Mouse (Mus musculus): ENCODE results near the gene Gm11214. TPM values are rescaled to one million over a fixed set of nuclear protein-coding genes. Genes with fewer than 3 reads are reported as not detected.

Gene Gm11214
- not detected in 2 replicates for polyA plus RNA-seq (2012; rRNA removed)

- DNase-seq: no peak
- WGBS: 86% methylated on average over 6 of the region's 6 CpGs
- no peak within 1 kb of the TSS for H3K4me3 ChIP-seq (replicated peaks; ENCODE audit: extremely low read depth, low read depth, low read length)
- 0 out of 2 replicates have a peak, but pooled peaks cover 3% of the 10 kb centered on the region for H3K4me1 ChIP-seq (ENCODE audit: control insufficient read depth, insufficient read depth, low read length)
- TF ChIP-seq POLR2A (IDR thresholded peaks at IDR 0.05; ENCODE audit: borderline replicate concordance, extremely low read depth, low read depth, low read length) (no peak), CTCF (IDR thresholded peaks at IDR 0.05; ENCODE audit: insufficient read depth, low read length) (no peak)
These were observed at the start of gene Gm11214 for GRCm38 (mm10) chr4:63663279-63663678. TSS of gene Gm11214 (minus strand) at chr4:63663379.

GRCm38 (mm10) chr4:63711886-63712285 is 48.7 kb upstream of the Gm11214 start:
- 79% methylated on average over 5 of the region's 5 CpGs for WGBS
- Histone ChIP-seq H3K4me3 (replicated peaks; ENCODE audit: extremely low read depth, low read depth, low read length) (no peak overlapping the region), H3K4me1 (ENCODE audit: control insufficient read depth, insufficient read depth, low read length) (0 out of 2 replicates have a peak, but pooled peaks cover 2% of the 10 kb centered on the region)
- DNase-seq: no peak
- TF ChIP-seq POLR2A (IDR thresholded peaks at IDR 0.05; ENCODE audit: borderline replicate concordance, extremely low read depth, low read depth, low read length) (no peak), CTCF (IDR thresholded peaks at IDR 0.05; ENCODE audit: insufficient read depth, low read length) (no peak)

GRCm38 (mm10) chr4:63710431-63711220 is 47.4 kb upstream of the Gm11214 start:
- WGBS: 78% methylated on average over 8 of the region's 8 CpGs
- TF ChIP-seq POLR2A (IDR thresholded peaks at IDR 0.05; ENCODE audit: borderline replicate concordance, extremely low read depth, low read depth, low read length) (no peak), CTCF (IDR thresholded peaks at IDR 0.05; ENCODE audit: insufficient read depth, low read length) (no peak)
- no peak for DNase-seq

GRCm38 (mm10) chr4:63706279-63706971 is 43.2 kb upstream of the Gm11214 start:
- DNase-seq: no peak
- Histone ChIP-seq H3K4me1 (ENCODE audit: control insufficient read depth, insufficient read depth, low read length) (no peaks in the 10 kb centered on the region), H3K4me3 (replicated peaks; ENCODE audit: extremely low read depth, low read depth, low read length) (no peak overlapping the region)
- no peak for TF ChIP-seq POLR2A (IDR thresholded peaks at IDR 0.05; ENCODE audit: borderline replicate concordance, extremely low read depth, low read depth, low read length)
- no peak for TF ChIP-seq CTCF (IDR thresholded peaks at IDR 0.05; ENCODE audit: insufficient read depth, low read length)
- 67% methylated on average over 1 of the region's 1 CpGs for WGBS

More at GRCm38 (mm10) chr4:63710431-63711220, 47.4 kb upstream of the Gm11214 start:
- no peaks in the 10 kb centered on the region for H3K4me1 ChIP-seq (ENCODE audit: control insufficient read depth, insufficient read depth, low read length)
- H3K4me3 ChIP-seq (replicated peaks; ENCODE audit: extremely low read depth, low read depth, low read length): no peak overlapping the region

GRCm38 (mm10) chr4:63704232-63704631 is 41.1 kb upstream of the Gm11214 start:
- no peak overlapping the region for H3K4me3 ChIP-seq (replicated peaks; ENCODE audit: extremely low read depth, low read depth, low read length)
- no peaks in the 10 kb centered on the region for H3K4me1 ChIP-seq (ENCODE audit: control insufficient read depth, insufficient read depth, low read length)
- no peak for DNase-seq
- 68% methylated on average over 5 of the region's 5 CpGs for WGBS
- no peak for TF ChIP-seq POLR2A (IDR thresholded peaks at IDR 0.05; ENCODE audit: borderline replicate concordance, extremely low read depth, low read depth, low read length)
- no peak for TF ChIP-seq CTCF (IDR thresholded peaks at IDR 0.05; ENCODE audit: insufficient read depth, low read length)

GRCm38 (mm10) chr4:63703686-63704085 is 40.5 kb upstream of the Gm11214 start:
- Histone ChIP-seq H3K4me1 (ENCODE audit: control insufficient read depth, insufficient read depth, low read length) (no peaks in the 10 kb centered on the region), H3K4me3 (replicated peaks; ENCODE audit: extremely low read depth, low read depth, low read length) (no peak overlapping the region)
- no peak for DNase-seq
- TF ChIP-seq POLR2A (IDR thresholded peaks at IDR 0.05; ENCODE audit: borderline replicate concordance, extremely low read depth, low read depth, low read length) (no peak), CTCF (IDR thresholded peaks at IDR 0.05; ENCODE audit: insufficient read depth, low read length) (no peak)
- WGBS: 94% methylated on average over 2 of the region's 2 CpGs

- TF ChIP-seq POLR2A (IDR thresholded peaks at IDR 0.05; ENCODE audit: borderline replicate concordance, extremely low read depth, low read depth, low read length) (no peak), CTCF (IDR thresholded peaks at IDR 0.05; ENCODE audit: insufficient read depth, low read length) (no peak)
- H3K4me3 ChIP-seq (replicated peaks; ENCODE audit: extremely low read depth, low read depth, low read length): no peak overlapping the region
- DNase-seq: no peak
- no peaks in the 10 kb centered on the region for H3K4me1 ChIP-seq (ENCODE audit: control insufficient read depth, insufficient read depth, low read length)
- 90% methylated on average over 4 of the region's 4 CpGs for WGBS
These were observed 39.0 kb upstream of the Gm11214 start for GRCm38 (mm10) chr4:63702006-63702704.

GRCm38 (mm10) chr4:63699749-63700148 is 36.6 kb upstream of the Gm11214 start:
- H3K4me3 ChIP-seq (replicated peaks; ENCODE audit: extremely low read depth, low read depth, low read length): no peak overlapping the region
- TF ChIP-seq POLR2A (IDR thresholded peaks at IDR 0.05; ENCODE audit: borderline replicate concordance, extremely low read depth, low read depth, low read length) (no peak), CTCF (IDR thresholded peaks at IDR 0.05; ENCODE audit: insufficient read depth, low read length) (no peak)
- no peak for DNase-seq
- no peaks in the 10 kb centered on the region for H3K4me1 ChIP-seq (ENCODE audit: control insufficient read depth, insufficient read depth, low read length)
- 39% methylated on average over 3 of the region's 3 CpGs for WGBS

- no peak for DNase-seq
- Histone ChIP-seq H3K4me3 (replicated peaks; ENCODE audit: extremely low read depth, low read depth, low read length) (no peak overlapping the region), H3K4me1 (ENCODE audit: control insufficient read depth, insufficient read depth, low read length) (no peaks in the 10 kb centered on the region)
- 76% methylated on average over 4 of the region's 4 CpGs for WGBS
- TF ChIP-seq POLR2A (IDR thresholded peaks at IDR 0.05; ENCODE audit: borderline replicate concordance, extremely low read depth, low read depth, low read length) (no peak), CTCF (IDR thresholded peaks at IDR 0.05; ENCODE audit: insufficient read depth, low read length) (no peak)
These were observed 33.7 kb upstream of the Gm11214 start for GRCm38 (mm10) chr4:63696921-63697320.

Data from lung, adult 2 months (tissue).